In genomic region chr16:22531041-22531440, GRCm38 (mm10) we compare ENCODE assay signal across 19 mouse cellular contexts.
"Had no signal": no experiment of that assay in that cellular context is flagged by ENCODE, and none has a peak within 500 bp of the region (broad histone marks: within the 10 kb centered on the region; RNA-seq: fewer than 3 reads in every experiment).

No protein-coding gene starts in this region.

- H3K36me3 ChIP-seq: kidney, embryonic 15.5 days; limb, embryonic 10.5 days; limb, embryonic 13.5 days; liver, embryonic 12.5 days; liver, embryonic 15.5 days; neural tube, embryonic 12.5 days; neural tube, embryonic 15.5 days had no signal

- H3K27me3 ChIP-seq: kidney, embryonic 15.5 days; limb, embryonic 13.5 days; liver, embryonic 12.5 days; liver, embryonic 15.5 days; neural tube, embryonic 12.5 days; neural tube, embryonic 15.5 days had no signal

- H3K4me3 ChIP-seq: kidney, embryonic 15.5 days; limb, embryonic 10.5 days; limb, embryonic 13.5 days; liver, embryonic 12.5 days; liver, embryonic 15.5 days; neural tube, embryonic 12.5 days; neural tube, embryonic 15.5 days had no signal

- H3K27ac ChIP-seq: hindbrain, postnatal 0 days; kidney, embryonic 15.5 days; limb, embryonic 10.5 days; limb, embryonic 13.5 days; liver, embryonic 12.5 days; liver, embryonic 15.5 days; neural tube, embryonic 12.5 days; neural tube, embryonic 15.5 days; stomach, postnatal 0 days had no signal

- H3K4me2 ChIP-seq: kidney, embryonic 15.5 days; limb, embryonic 13.5 days; liver, embryonic 12.5 days; liver, embryonic 15.5 days; midbrain, embryonic 11.5 days; neural tube, embryonic 12.5 days; neural tube, embryonic 15.5 days had no signal

- ATAC-seq: hindbrain, postnatal 0 days; inflammation-experienced regulatory T-cells, adult 6 months; liver, embryonic 12.5 days had no signal

- H3K9ac ChIP-seq: kidney, embryonic 15.5 days; limb, embryonic 13.5 days; liver, embryonic 12.5 days; liver, embryonic 15.5 days; neural tube, embryonic 12.5 days; neural tube, embryonic 15.5 days had no signal

- DNase-seq: kidney, postnatal 10 days; kidney, postnatal 36 days; liver; midbrain, embryonic 14.5 days; right cerebral cortex, adult 18-20 months; right cerebral cortex, postnatal 14 days; right cerebral cortex, postnatal 4 days; thymus, postnatal 25 days had no signal

- H3K9me3 ChIP-seq: kidney, embryonic 15.5 days; limb, embryonic 10.5 days; limb, embryonic 13.5 days; liver, embryonic 12.5 days; liver, embryonic 15.5 days; neural tube, embryonic 12.5 days; neural tube, embryonic 15.5 days had no signal

- H3K4me1 ChIP-seq: kidney, embryonic 15.5 days; limb, embryonic 10.5 days; limb, embryonic 13.5 days; liver, embryonic 12.5 days; liver, embryonic 15.5 days; neural tube, embryonic 15.5 days had no signal
